Mouse (Mus musculus) liver, postnatal 0 days (tissue): Measurements from ENCODE around the gene Gpr155. TPM values are rescaled to one million over a fixed set of nuclear protein-coding genes. Genes with fewer than 3 reads are reported as not detected.

Experiments used
- ATAC-seq: fragments of 200-750 bp; cut with Nextera tagmentation; 2 replicates; pipeline ENCODE4 v1.8.0; 2017; ENCODE audit warnings: mild to moderate bottlenecking, moderate library complexity
- DNase-seq: peaks from one replicate; pipeline ENCODE4 v3.0.0-alpha.2; 2016
- H3K27ac ChIP-seq: fragments of 300-500 bp; sonication (generic); 2 replicates; pipeline ENCODE4 v1.5.1; 2014; ENCODE audit warnings: antibody characterized with exemption, moderate library complexity, mild to moderate bottlenecking, low read depth
- H3K27me3 ChIP-seq: fragments of 300-500 bp; sonication (generic); 2 replicates; pipeline ENCODE4 v1.6.1; 2014; ENCODE audit warnings: low read length, control low read depth, mixed read lengths; ENCODE audit not compliant: insufficient read depth
- H3K36me3 ChIP-seq: fragments of 300-500 bp; sonication (generic); replicated peaks from 2 replicates; pipeline ENCODE4 v1.6.1; 2014; ENCODE audit warnings: mild to moderate bottlenecking, control low read depth, low read length, moderate library complexity, mixed read lengths; ENCODE audit not compliant: insufficient read depth
- H3K4me1 ChIP-seq: fragments of 300-500 bp; sonication (generic); 2 replicates; pipeline ENCODE4 v1.6.1; 2014; ENCODE audit warnings: antibody characterized with exemption, mild to moderate bottlenecking, control low read depth; ENCODE audit not compliant: insufficient read depth
- H3K4me2 ChIP-seq: fragments of 300-500 bp; sonication (generic); 2 replicates; pipeline ENCODE4 v1.6.1; 2014; ENCODE audit warnings: low read depth, mild to moderate bottlenecking, low read length, moderate library complexity, mixed read lengths
- H3K4me3 ChIP-seq: fragments of 300-500 bp; sonication (generic); 2 replicates; pipeline ENCODE4 v1.5.1; 2014; ENCODE audit warnings: low read depth, low read length
- H3K9ac ChIP-seq: fragments of 300-500 bp; sonication (generic); replicated peaks from 2 replicates; pipeline ENCODE4 v1.6.1; 2014; ENCODE audit warnings: mild to moderate bottlenecking, moderate library complexity
- H3K9me3 ChIP-seq: fragments of 300-500 bp; sonication (generic); 2 replicates; pipeline ENCODE4 v1.6.1; 2016; ENCODE audit warnings: mild to moderate bottlenecking, control low read depth, low read length, mixed read lengths
- CTCF ChIP-seq: sonication (generic); IDR thresholded peaks from 2 replicates; pipeline ENCODE4 v1.5.1; 2016; ENCODE audit warnings: antibody characterized with exemption, low read depth
- EP300 ChIP-seq: IDR thresholded peaks from 2 replicates; pipeline ENCODE4 v1.6.1; 2016; ENCODE audit warnings: antibody characterized with exemption, low read depth, mild to moderate bottlenecking
- WGBS: fragments of 180-500 bp; shearing (Covaris S2); extraction: QIAGEN DNeasy Blood & Tissue Kit; methylation state at CpG from one replicate; pipeline ENCODE4 v1.1.7; 2014; ENCODE audit not compliant: insufficient replicate concordance; 5-methylcytosine and 5-hydroxymethylcytosine counted together
- polyA plus RNA-seq: library from polyadenylated mRNA; unstranded; fragments of >200 nt; fragmentation: Nextera tagmentation; extraction: Ambion mirVana; gene quantifications from 2 replicates; pipeline ENCODE4 v1.2.1, GENCODE M21; 2015

The Gpr155 gene
- polyA plus RNA-seq, 1 experiment from 2014 or later: 3.4 TPM

DNA sequence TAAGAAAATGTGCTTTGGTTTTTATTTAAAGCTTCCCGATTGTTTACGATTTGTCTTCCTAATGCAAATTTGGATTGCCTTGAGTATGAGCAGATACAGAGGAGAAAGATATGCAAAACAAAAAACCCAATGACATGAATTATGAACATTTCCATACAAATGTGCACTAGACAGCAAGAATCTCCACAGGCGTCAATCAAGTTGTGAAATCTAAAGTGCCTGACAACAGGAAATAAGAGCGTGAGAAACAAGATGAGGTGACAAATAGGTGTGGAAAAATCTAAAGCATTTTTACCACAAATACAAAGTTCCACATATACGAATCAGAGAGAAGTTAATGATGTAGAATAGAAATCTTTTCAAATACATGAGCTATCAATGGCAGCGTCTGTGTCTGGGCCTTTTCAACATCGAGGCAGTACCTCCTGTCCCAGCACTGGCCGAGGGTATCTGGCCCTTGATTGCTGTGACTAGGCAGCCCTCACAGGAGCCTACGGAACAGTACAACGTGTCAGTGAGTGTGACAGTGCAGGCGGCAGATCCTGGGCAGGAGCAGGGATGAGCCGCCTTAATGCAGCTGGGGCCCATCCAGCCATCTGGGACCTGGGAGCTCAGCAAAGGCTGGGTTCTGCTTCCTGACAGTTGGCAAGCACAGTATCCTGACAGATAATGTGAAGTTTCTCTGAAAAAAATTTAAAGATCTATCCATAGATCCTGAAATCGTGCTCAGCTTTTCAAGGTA is 39.9 kb downstream of the Gpr155 start:
- no peak for ATAC-seq
- Histone ChIP-seq H3K4me3 (no peak overlapping the region), H3K4me1 (no peaks in the 10 kb centered on the region), H3K9ac (no peak overlapping the region), H3K27me3 (no peaks in the 10 kb centered on the region), H3K27ac (no peak overlapping the region), H3K9me3 (no peaks in the 10 kb centered on the region), H3K4me2 (no peak overlapping the region), H3K36me3 (no peaks in the 10 kb centered on the region)
- no peak for DNase-seq
- TF ChIP-seq EP300: no peak
- no peak for TF ChIP-seq CTCF
- WGBS: 75% methylated on average over 13 of the region's 13 CpGs

DNA sequence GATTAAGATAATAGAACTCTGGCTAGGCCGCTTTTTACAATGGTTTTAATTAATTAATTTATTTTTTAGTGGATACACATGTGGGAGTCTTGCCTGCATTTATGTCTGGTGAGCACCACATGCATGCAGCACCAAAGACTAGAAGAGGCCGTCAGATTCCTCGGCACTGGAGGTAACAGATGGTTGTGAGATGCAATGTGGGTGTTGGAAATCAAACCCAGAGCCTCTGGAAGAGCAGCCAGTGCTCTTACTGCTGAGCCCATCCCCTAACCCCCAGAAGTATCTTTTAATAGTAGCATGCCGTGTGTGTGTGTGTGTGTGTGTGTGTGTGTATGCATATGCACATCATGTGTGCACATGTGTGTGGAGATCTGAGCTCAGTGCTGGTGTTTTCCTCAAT is 41.2 kb downstream of the Gpr155 start:
- DNase-seq (no peak), ATAC-seq (no peak)
- H3K27me3 ChIP-seq: no peaks in the 10 kb centered on the region
- H3K9me3 ChIP-seq: no peaks in the 10 kb centered on the region
- 83% methylated on average over 4 of the region's 4 CpGs for WGBS
- H3K4me2 ChIP-seq: no peak overlapping the region
- no peak overlapping the region for H3K27ac ChIP-seq
- H3K9ac ChIP-seq: no peak overlapping the region
- no peak overlapping the region for H3K4me3 ChIP-seq
- no peaks in the 10 kb centered on the region for H3K36me3 ChIP-seq
- no peaks in the 10 kb centered on the region for H3K4me1 ChIP-seq
- TF ChIP-seq CTCF (no peak), EP300 (no peak)

DNA sequence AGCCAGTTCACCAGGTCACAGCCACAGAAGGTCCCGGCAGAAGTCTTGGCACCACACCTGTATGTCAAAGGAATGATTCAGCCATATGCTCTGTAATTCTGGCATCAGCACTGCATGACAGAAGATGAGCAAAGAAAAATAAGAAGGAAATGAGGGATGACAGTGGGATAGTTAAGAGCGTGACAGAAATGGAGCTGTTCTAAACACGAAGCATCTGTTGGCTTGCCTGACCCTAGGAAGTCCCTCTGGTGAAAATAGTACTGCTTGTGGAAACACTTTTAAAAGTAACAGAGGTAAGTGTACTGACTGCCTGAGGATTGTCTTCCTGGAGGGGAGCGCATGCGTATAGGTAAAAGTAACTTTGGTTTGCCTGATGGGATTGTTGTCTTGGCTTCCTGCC is 42.7 kb downstream of the Gpr155 start:
- TF ChIP-seq CTCF (no peak), EP300 (no peak)
- Histone ChIP-seq H3K4me3 (no peak overlapping the region), H3K27ac (no peak overlapping the region), H3K4me1 (no peaks in the 10 kb centered on the region), H3K36me3 (no peaks in the 10 kb centered on the region), H3K9ac (no peak overlapping the region), H3K9me3 (no peaks in the 10 kb centered on the region), H3K4me2 (no peak overlapping the region), H3K27me3 (no peaks in the 10 kb centered on the region)
- WGBS: 91% methylated on average over 5 of the region's 5 CpGs
- ATAC-seq (no peak), DNase-seq (no peak)

GRCm38 (mm10) chr2:73338415-73338814 is 48.0 kb downstream of the Gpr155 start:
- Histone ChIP-seq H3K4me3 (no peak overlapping the region), H3K4me1 (no peaks in the 10 kb centered on the region), H3K4me2 (no peak overlapping the region), H3K9me3 (no peaks in the 10 kb centered on the region), H3K27ac (no peak overlapping the region), H3K27me3 (no peaks in the 10 kb centered on the region), H3K36me3 (peaks cover 8% of the 10 kb centered on the region; the same call in 1 of the 2 replicates), H3K9ac (no peak overlapping the region)
- ATAC-seq: no peak
- WGBS: 72% methylated on average over 8 of the region's 8 CpGs
- TF ChIP-seq EP300 (no peak), CTCF (no peak)
- no peak for DNase-seq

DNA sequence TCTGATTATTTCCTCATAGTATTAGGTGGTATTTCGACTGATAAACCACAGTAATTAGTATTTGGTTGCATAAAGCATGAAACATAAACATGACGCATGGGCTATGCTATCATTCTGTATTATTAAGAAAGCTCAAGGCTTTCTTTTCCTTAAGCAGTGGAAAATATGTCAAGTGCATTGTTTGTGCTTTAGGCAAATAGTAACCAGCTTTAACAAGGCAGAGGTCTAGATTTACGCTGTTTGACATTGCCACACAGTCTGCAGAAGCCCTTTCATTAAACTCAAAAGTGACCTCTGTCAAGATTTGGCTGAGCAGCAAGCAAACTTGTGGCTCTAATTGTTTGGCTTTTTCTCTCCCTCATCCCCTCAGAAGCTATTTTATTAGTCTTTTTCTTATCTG is 50.4 kb downstream of the Gpr155 start:
- WGBS: 82% methylated on average over 3 of the region's 3 CpGs
- H3K4me1 ChIP-seq: no peaks in the 10 kb centered on the region
- peaks cover 13% of the 10 kb centered on the region for H3K36me3 ChIP-seq
- TF ChIP-seq CTCF (no peak), EP300 (no peak)
- H3K4me2 ChIP-seq: no peak overlapping the region
- no peak overlapping the region for H3K9ac ChIP-seq
- ATAC-seq: no peak
- no peaks in the 10 kb centered on the region for H3K27me3 ChIP-seq
- H3K4me3 ChIP-seq: no peak overlapping the region
- no peak for DNase-seq
- no peaks in the 10 kb centered on the region for H3K9me3 ChIP-seq
- H3K27ac ChIP-seq: no peak overlapping the region

DNA sequence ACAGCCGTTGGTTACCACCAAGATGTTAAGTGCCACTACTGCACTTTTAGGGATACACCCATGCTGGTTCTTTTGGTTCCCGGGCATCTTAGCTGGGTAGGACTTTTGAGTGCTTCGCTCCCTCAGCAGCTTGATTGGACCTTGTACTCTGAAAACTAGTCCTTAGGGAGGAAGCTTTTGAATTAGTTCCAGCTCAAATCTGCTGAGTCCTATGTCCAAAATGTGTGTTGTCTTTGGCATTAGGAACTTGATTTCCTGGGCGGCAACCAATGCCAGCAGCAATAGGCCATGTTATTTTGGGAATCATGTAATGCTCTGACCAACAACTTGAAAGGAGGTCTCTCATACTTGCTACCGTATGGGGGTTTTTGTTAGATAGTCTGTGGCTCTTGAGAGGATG is 60.5 kb downstream of the Gpr155 start:
- DNase-seq (no peak), ATAC-seq (no peak)
- Histone ChIP-seq H3K4me2 (no peak overlapping the region), H3K4me3 (no peak overlapping the region), H3K9ac (no peak overlapping the region), H3K9me3 (no peaks in the 10 kb centered on the region), H3K27me3 (no peaks in the 10 kb centered on the region), H3K27ac (no peak overlapping the region), H3K36me3 (peaks cover 18% of the 10 kb centered on the region), H3K4me1 (no peaks in the 10 kb centered on the region; the same call in 1 of the 2 replicates)
- TF ChIP-seq EP300: no peak
- no peak for TF ChIP-seq CTCF
- WGBS: 91% methylated on average over 5 of the region's 5 CpGs

- 76% methylated on average over 12 of the region's 12 CpGs for WGBS
- Histone ChIP-seq H3K9ac (no peak overlapping the region), H3K27ac (no peak overlapping the region), H3K9me3 (no peaks in the 10 kb centered on the region), H3K36me3 (peaks cover 28% of the 10 kb centered on the region), H3K4me3 (no peak overlapping the region), H3K4me1 (no peaks in the 10 kb centered on the region; the same call in 1 of the 2 replicates), H3K4me2 (no peak overlapping the region), H3K27me3 (no peaks in the 10 kb centered on the region)
- no peak for ATAC-seq
- TF ChIP-seq EP300 (no peak), CTCF (no peak)
- no peak for DNase-seq
Measured at GRCm38 (mm10) chr2:73322991-73323390, 63.4 kb downstream of the Gpr155 start.
